Mouse (Mus musculus) central nervous system, embryonic 11.5 days (tissue): ENCODE data around the gene Gm3259. TPM values are rescaled to one million over a fixed set of nuclear protein-coding genes. Genes with fewer than 3 reads are reported as not detected.

Experiments
- polyA plus RNA-seq: library from polyadenylated mRNA; depleted of rRNA; stranded (reverse); fragments of >200 nt; gene quantifications from 2 replicates; pipeline ENCODE4 v1.2.3, GENCODE M21; 2012; rRNA removed

Gm3259 gene
- polyA plus RNA-seq, result not detected in 2 replicates

GRCm38 (mm10) chr5:95305611-95306010, at the start of gene Gm3259:
Gene Gm3259 (plus strand): TSS chr5:95305911.

GRCm38 (mm10) chr5:95272668-95273067, 33.0 kb upstream of the Gm3259 start, which contains the start of gene Gm10424:
Gene Gm10424 (minus strand): TSS chr5:95272768.

Other genes with a start within 250 kb of the Gm3259 start
- gene Gm7942, start 199.0 kb upstream of the Gm3259 start, polyA plus RNA-seq, result not detected in 2 replicates
- gene Gm16513, start 123.3 kb upstream of the Gm3259 start, polyA plus RNA-seq, result not detected in 2 replicates
- not detected in 2 replicates for gene Gm10424, start 33.1 kb upstream of the Gm3259 start, polyA plus RNA-seq
- gene D5Ertd577e, start 150.9 kb downstream of the Gm3259 start, polyA plus RNA-seq, result not detected in 2 replicates
- gene Gm3286, start 204.8 kb downstream of the Gm3259 start, polyA plus RNA-seq, result not detected in 2 replicates